Mouse (Mus musculus): ENCODE results near the gene Olfr703. TPM values are rescaled to one million over a fixed set of nuclear protein-coding genes. Genes with fewer than 3 reads are reported as not detected.

Olfr703 gene
- polyA plus RNA-seq (2012; rRNA removed): not detected in 2 replicates

- DNase-seq: no peak
- no peak within 1 kb of the TSS for H3K4me3 ChIP-seq (ENCODE audit: control insufficient read depth, insufficient read depth, low read length)
- no peaks in the 10 kb centered on the region for H3K4me1 ChIP-seq (replicated peaks; ENCODE audit: control insufficient read depth, insufficient read depth, low read length)
- WGBS: 78% methylated on average over 2 of the region's 2 CpGs
- TF ChIP-seq CTCF (IDR thresholded peaks at IDR 0.05; ENCODE audit: borderline replicate concordance, control insufficient read depth, extremely low read depth, insufficient read depth, low read length, poor library complexity): no peak
- H3K27ac ChIP-seq (ENCODE audit: control insufficient read depth, insufficient read depth, low read length): no peak within 1 kb of the TSS
- H3K36me3 ChIP-seq (ENCODE audit: control insufficient read depth, insufficient read depth, low read length): no peaks in the 10 kb centered on the region
- no peaks in the 10 kb centered on the region for H3K27me3 ChIP-seq (ENCODE audit: control insufficient read depth, insufficient read depth, low read length)
Observed at GRCm38 (mm10) chr7:106843060-106843459, at the start of gene Olfr703. Olfr703 (plus strand) TSS chr7:106843360.

- Histone ChIP-seq H3K27ac (ENCODE audit: control insufficient read depth, insufficient read depth, low read length) (no peak within 1 kb of the TSS), H3K36me3 (ENCODE audit: control insufficient read depth, insufficient read depth, low read length) (no peaks in the 10 kb centered on the region), H3K4me3 (ENCODE audit: control insufficient read depth, insufficient read depth, low read length) (no peak within 1 kb of the TSS), H3K4me1 (replicated peaks; ENCODE audit: control insufficient read depth, insufficient read depth, low read length) (peaks cover 3% of the 10 kb centered on the region; the same call in 1 of the 2 replicates), H3K27me3 (ENCODE audit: control insufficient read depth, insufficient read depth, low read length) (no peaks in the 10 kb centered on the region)
- 92% methylated on average over 1 of the region's 1 CpGs for WGBS
- no peak for DNase-seq
- TF ChIP-seq CTCF (IDR thresholded peaks at IDR 0.05; ENCODE audit: borderline replicate concordance, control insufficient read depth, extremely low read depth, insufficient read depth, low read length, poor library complexity): no peak
- no peak for TF ChIP-seq POLR2A (IDR thresholded peaks at IDR 0.05; ENCODE audit: control insufficient read depth, extremely low read depth, insufficient read depth, low read length, poor library complexity)
Observed at GRCm38 (mm10) chr7:106808734-106809133, 34.4 kb upstream of the Olfr703 start, which contains the start of gene Olfr700. Olfr700 (minus strand) TSS chr7:106808834.

DNA sequence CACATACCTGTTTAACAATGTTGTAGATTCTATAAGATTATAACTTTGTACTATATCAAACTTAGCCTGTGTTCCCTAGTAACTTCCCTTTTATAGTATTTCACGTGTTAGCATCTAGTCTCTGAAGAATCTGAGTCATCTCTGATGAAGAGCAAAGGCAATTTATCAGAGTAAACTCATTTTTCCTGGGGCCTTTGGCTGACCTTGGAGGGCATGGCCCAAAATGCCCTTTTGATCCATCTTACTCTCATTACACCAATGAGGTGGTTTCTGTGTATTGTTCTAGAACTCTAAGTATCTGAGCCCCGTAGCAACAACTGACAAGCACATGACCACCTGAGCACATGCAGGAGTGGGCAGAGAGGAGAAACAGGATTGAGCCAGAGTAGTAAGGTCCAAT, 29.3 kb upstream of the Olfr703 start, which contains the start of gene Olfr701:
Gene Olfr701 (plus strand): TSS at position 301 of the 400 bp plus-strand sequence.
- H3K4me3 ChIP-seq (ENCODE audit: control insufficient read depth, insufficient read depth, low read length): no peak within 1 kb of the TSS
- H3K36me3 ChIP-seq (ENCODE audit: control insufficient read depth, insufficient read depth, low read length): no peaks in the 10 kb centered on the region
- no peaks in the 10 kb centered on the region for H3K27me3 ChIP-seq (ENCODE audit: control insufficient read depth, insufficient read depth, low read length)
- WGBS: 74% methylated on average over 2 of the region's 2 CpGs
- H3K27ac ChIP-seq (ENCODE audit: control insufficient read depth, insufficient read depth, low read length): no peak within 1 kb of the TSS
- no peak for DNase-seq
- TF ChIP-seq CTCF (IDR thresholded peaks at IDR 0.05; ENCODE audit: borderline replicate concordance, control insufficient read depth, extremely low read depth, insufficient read depth, low read length, poor library complexity) (no peak), POLR2A (IDR thresholded peaks at IDR 0.05; ENCODE audit: control insufficient read depth, extremely low read depth, insufficient read depth, low read length, poor library complexity) (no peak)
- no peaks in the 10 kb centered on the region for H3K4me1 ChIP-seq (replicated peaks; ENCODE audit: control insufficient read depth, insufficient read depth, low read length)

DNA sequence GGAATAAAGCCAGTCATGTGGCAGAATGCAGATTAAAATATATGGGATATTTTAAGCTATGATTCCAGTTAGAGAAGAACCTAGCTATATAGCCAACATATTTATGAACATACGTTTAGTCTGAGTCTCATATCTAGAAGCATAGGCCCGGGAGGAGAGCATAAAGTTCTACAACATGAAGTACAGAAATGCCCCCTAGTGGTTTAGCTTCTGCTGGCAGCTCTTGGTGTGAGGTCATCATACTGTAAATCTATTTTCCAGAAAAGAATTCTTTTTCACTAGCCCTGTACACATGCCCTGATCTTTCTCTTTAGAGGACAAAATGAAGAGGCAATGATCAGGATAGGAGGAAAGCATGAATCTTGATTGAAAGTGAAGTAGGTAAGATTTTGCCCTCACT, 27.4 kb upstream of the Olfr703 start:
- Histone ChIP-seq H3K27ac (ENCODE audit: control insufficient read depth, insufficient read depth, low read length) (no peak overlapping the region), H3K27me3 (ENCODE audit: control insufficient read depth, insufficient read depth, low read length) (no peaks in the 10 kb centered on the region), H3K4me1 (replicated peaks; ENCODE audit: control insufficient read depth, insufficient read depth, low read length) (no peaks in the 10 kb centered on the region), H3K4me3 (ENCODE audit: control insufficient read depth, insufficient read depth, low read length) (no peak overlapping the region), H3K36me3 (ENCODE audit: control insufficient read depth, insufficient read depth, low read length) (no peaks in the 10 kb centered on the region)
- 20% methylated on average over 2 of the region's 2 CpGs for WGBS
- no peak for TF ChIP-seq POLR2A (IDR thresholded peaks at IDR 0.05; ENCODE audit: control insufficient read depth, extremely low read depth, insufficient read depth, low read length, poor library complexity)
- TF ChIP-seq CTCF (IDR thresholded peaks at IDR 0.05; ENCODE audit: borderline replicate concordance, control insufficient read depth, extremely low read depth, insufficient read depth, low read length, poor library complexity): no peak
- no peak for DNase-seq

GRCm38 (mm10) chr7:106818414-106818813, 24.7 kb upstream of the Olfr703 start:
- no peaks in the 10 kb centered on the region for H3K27me3 ChIP-seq (ENCODE audit: control insufficient read depth, insufficient read depth, low read length)
- no peak overlapping the region for H3K4me3 ChIP-seq (ENCODE audit: control insufficient read depth, insufficient read depth, low read length)
- no peaks in the 10 kb centered on the region for H3K4me1 ChIP-seq (replicated peaks; ENCODE audit: control insufficient read depth, insufficient read depth, low read length)
- no peak overlapping the region for H3K27ac ChIP-seq (ENCODE audit: control insufficient read depth, insufficient read depth, low read length)
- TF ChIP-seq POLR2A (IDR thresholded peaks at IDR 0.05; ENCODE audit: control insufficient read depth, extremely low read depth, insufficient read depth, low read length, poor library complexity) (no peak), CTCF (IDR thresholded peaks at IDR 0.05; ENCODE audit: borderline replicate concordance, control insufficient read depth, extremely low read depth, insufficient read depth, low read length, poor library complexity) (no peak)
- DNase-seq: no peak
- no peaks in the 10 kb centered on the region for H3K36me3 ChIP-seq (ENCODE audit: control insufficient read depth, insufficient read depth, low read length)

DNA sequence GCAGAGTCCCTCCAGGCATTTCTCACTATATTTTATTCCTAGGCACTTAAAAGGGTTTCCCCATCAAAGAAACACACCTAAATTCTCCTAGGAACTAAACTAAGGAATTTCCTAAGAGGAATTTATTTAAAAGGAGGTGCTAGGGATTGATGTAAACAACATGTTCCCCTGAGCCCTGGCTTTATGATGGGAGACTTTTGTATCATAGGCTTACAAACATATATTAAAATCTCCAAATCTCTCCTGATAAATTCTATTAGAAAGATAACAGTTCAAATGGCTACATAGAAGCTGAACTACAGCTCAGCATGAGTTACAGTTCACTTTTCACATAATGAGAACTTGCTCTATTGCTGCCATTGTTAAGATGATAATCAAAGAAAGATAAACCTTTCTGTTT, 9.4 kb upstream of the Olfr703 start, which contains the start of gene Olfr702:
Gene Olfr702 (minus strand): TSS at position 101 of the 400 bp plus-strand sequence.
- Histone ChIP-seq H3K27ac (ENCODE audit: control insufficient read depth, insufficient read depth, low read length) (no peak within 1 kb of the TSS), H3K4me1 (replicated peaks; ENCODE audit: control insufficient read depth, insufficient read depth, low read length) (no peaks in the 10 kb centered on the region), H3K4me3 (ENCODE audit: control insufficient read depth, insufficient read depth, low read length) (no peak within 1 kb of the TSS), H3K36me3 (ENCODE audit: control insufficient read depth, insufficient read depth, low read length) (no peaks in the 10 kb centered on the region), H3K27me3 (ENCODE audit: control insufficient read depth, insufficient read depth, low read length) (no peaks in the 10 kb centered on the region)
- TF ChIP-seq CTCF (IDR thresholded peaks at IDR 0.05; ENCODE audit: borderline replicate concordance, control insufficient read depth, extremely low read depth, insufficient read depth, low read length, poor library complexity): no peak
- no peak for TF ChIP-seq POLR2A (IDR thresholded peaks at IDR 0.05; ENCODE audit: control insufficient read depth, extremely low read depth, insufficient read depth, low read length, poor library complexity)
- DNase-seq: no peak

GRCm38 (mm10) chr7:106862885-106863284, 19.7 kb downstream of the Olfr703 start, which contains the start of gene Olfr704:
Olfr704 (plus strand) TSS chr7:106863185.
- Histone ChIP-seq H3K27me3 (ENCODE audit: control insufficient read depth, insufficient read depth, low read length) (no peaks in the 10 kb centered on the region), H3K27ac (ENCODE audit: control insufficient read depth, insufficient read depth, low read length) (no peak within 1 kb of the TSS), H3K4me1 (replicated peaks; ENCODE audit: control insufficient read depth, insufficient read depth, low read length) (no peaks in the 10 kb centered on the region), H3K36me3 (ENCODE audit: control insufficient read depth, insufficient read depth, low read length) (no peaks in the 10 kb centered on the region), H3K4me3 (ENCODE audit: control insufficient read depth, insufficient read depth, low read length) (no peak within 1 kb of the TSS)
- no peak for DNase-seq
- TF ChIP-seq POLR2A (IDR thresholded peaks at IDR 0.05; ENCODE audit: control insufficient read depth, extremely low read depth, insufficient read depth, low read length, poor library complexity) (no peak), CTCF (IDR thresholded peaks at IDR 0.05; ENCODE audit: borderline replicate concordance, control insufficient read depth, extremely low read depth, insufficient read depth, low read length, poor library complexity) (no peak)
